Mouse (Mus musculus): ENCODE measurements around the gene Cacna1d. TPM values are rescaled to one million over a fixed set of nuclear protein-coding genes. Genes with fewer than 3 reads are reported as not detected.

The Cacna1d gene
- total and polyA plus RNA-seq, 3 experiments = 0.04 to 0.30 (median 0.22) TPM

- DNase-seq (ENCODE audit: low spot score) (no peak), ATAC-seq (ENCODE audit: extremely low read depth, insufficient number of reproducible peaks, low FRiP score, poor library complexity, severe bottlenecking) (no peak)
- no peak overlapping the region for H3K4me3 ChIP-seq (ENCODE audit: low read depth, low read length)
- no peaks in the 10 kb centered on the region for H3K36me3 ChIP-seq (replicated peaks)
- TF ChIP-seq GATA1 (IDR thresholded peaks at IDR 0.05; ENCODE audit: borderline replicate concordance, low read length) (no peak), GATA2 (IDR thresholded peaks at IDR 0.05; ENCODE audit: borderline replicate concordance, low read depth, low read length) (no peak), CTCF (IDR thresholded peaks at IDR 0.05; ENCODE audit: low read depth, low read length) (no peak), TAL1 (conservative IDR thresholded peaks at IDR 0.05; ENCODE audit: low read depth, low read length) (no peak), POLR2AphosphoS5 (IDR thresholded peaks at IDR 0.05; ENCODE audit: insufficient replicate concordance, low read depth, low read length) (no peak)
- H3K27me3 ChIP-seq (ENCODE audit: insufficient read depth, low read length) = no peaks in the 10 kb centered on the region
- no peaks in the 10 kb centered on the region for H3K9me3 ChIP-seq (replicated peaks)
- no peaks in the 10 kb centered on the region for H3K4me1 ChIP-seq (ENCODE audit: insufficient read depth, low read depth, low read length)
These were observed 128.9 kb downstream of the Cacna1d start for GRCm38 (mm10) chr14:30362370-30362769.

GRCm38 (mm10) chr14:30360478-30360877, 130.8 kb downstream of the Cacna1d start:
- Histone ChIP-seq H3K4me3 (ENCODE audit: low read depth, low read length) (no peak overlapping the region), H3K36me3 (replicated peaks) (no peaks in the 10 kb centered on the region), H3K4me1 (ENCODE audit: insufficient read depth, low read depth, low read length) (no peaks in the 10 kb centered on the region), H3K9me3 (replicated peaks) (no peaks in the 10 kb centered on the region), H3K27me3 (ENCODE audit: insufficient read depth, low read length) (no peaks in the 10 kb centered on the region)
- ATAC-seq (ENCODE audit: extremely low read depth, insufficient number of reproducible peaks, low FRiP score, poor library complexity, severe bottlenecking) (no peak), DNase-seq (ENCODE audit: low spot score) (no peak)
- TF ChIP-seq TAL1 (conservative IDR thresholded peaks at IDR 0.05; ENCODE audit: low read depth, low read length) = no peak
- TF ChIP-seq GATA1 (IDR thresholded peaks at IDR 0.05; ENCODE audit: borderline replicate concordance, low read length) = no peak
- no peak for TF ChIP-seq CTCF (IDR thresholded peaks at IDR 0.05; ENCODE audit: low read depth, low read length)
- TF ChIP-seq GATA2 (IDR thresholded peaks at IDR 0.05; ENCODE audit: borderline replicate concordance, low read depth, low read length) = no peak
- no peak for TF ChIP-seq POLR2AphosphoS5 (IDR thresholded peaks at IDR 0.05; ENCODE audit: insufficient replicate concordance, low read depth, low read length)

DNA sequence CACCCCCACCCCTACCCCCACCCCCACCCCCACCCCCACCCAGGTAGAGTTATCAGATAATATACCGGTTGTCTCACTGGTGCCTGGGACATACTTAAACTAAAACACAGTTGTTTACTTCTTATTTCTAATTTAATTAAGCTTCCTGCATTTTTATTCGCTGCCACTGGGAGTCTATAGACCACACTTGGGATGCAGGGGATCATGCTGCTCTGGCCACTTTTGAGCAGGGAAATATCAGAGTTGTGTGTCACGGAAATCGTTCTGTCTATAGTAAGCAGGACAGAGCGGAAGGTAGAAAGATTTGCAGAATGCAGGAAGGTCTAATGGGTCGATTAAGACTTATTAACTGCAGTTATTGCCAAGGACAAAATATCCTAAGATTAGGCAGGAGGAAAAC, 131.3 kb downstream of the Cacna1d start:
- Histone ChIP-seq H3K27me3 (ENCODE audit: insufficient read depth, low read length) (no peaks in the 10 kb centered on the region), H3K4me3 (ENCODE audit: low read depth, low read length) (no peak overlapping the region), H3K36me3 (replicated peaks) (no peaks in the 10 kb centered on the region), H3K9me3 (replicated peaks) (no peaks in the 10 kb centered on the region), H3K4me1 (ENCODE audit: insufficient read depth, low read depth, low read length) (no peaks in the 10 kb centered on the region)
- ATAC-seq (ENCODE audit: extremely low read depth, insufficient number of reproducible peaks, low FRiP score, poor library complexity, severe bottlenecking) (no peak), DNase-seq (ENCODE audit: low spot score) (no peak)
- TF ChIP-seq GATA1 (IDR thresholded peaks at IDR 0.05; ENCODE audit: borderline replicate concordance, low read length) = no peak
- no peak for TF ChIP-seq CTCF (IDR thresholded peaks at IDR 0.05; ENCODE audit: low read depth, low read length)
- no peak for TF ChIP-seq POLR2AphosphoS5 (IDR thresholded peaks at IDR 0.05; ENCODE audit: insufficient replicate concordance, low read depth, low read length)
- TF ChIP-seq GATA2 (IDR thresholded peaks at IDR 0.05; ENCODE audit: borderline replicate concordance, low read depth, low read length) = no peak
- no peak for TF ChIP-seq TAL1 (conservative IDR thresholded peaks at IDR 0.05; ENCODE audit: low read depth, low read length)

GRCm38 (mm10) chr14:30358028-30358427, 133.2 kb downstream of the Cacna1d start:
- Histone ChIP-seq H3K36me3 (replicated peaks) (no peaks in the 10 kb centered on the region), H3K4me3 (ENCODE audit: low read depth, low read length) (no peak overlapping the region), H3K9me3 (replicated peaks) (no peaks in the 10 kb centered on the region), H3K27me3 (ENCODE audit: insufficient read depth, low read length) (no peaks in the 10 kb centered on the region), H3K4me1 (ENCODE audit: insufficient read depth, low read depth, low read length) (no peaks in the 10 kb centered on the region)
- DNase-seq (ENCODE audit: low spot score) (no peak), ATAC-seq (ENCODE audit: extremely low read depth, insufficient number of reproducible peaks, low FRiP score, poor library complexity, severe bottlenecking) (no peak)
- TF ChIP-seq GATA2 (IDR thresholded peaks at IDR 0.05; ENCODE audit: borderline replicate concordance, low read depth, low read length) = no peak
- no peak for TF ChIP-seq POLR2AphosphoS5 (IDR thresholded peaks at IDR 0.05; ENCODE audit: insufficient replicate concordance, low read depth, low read length)
- TF ChIP-seq TAL1 (conservative IDR thresholded peaks at IDR 0.05; ENCODE audit: low read depth, low read length) = no peak

DNA sequence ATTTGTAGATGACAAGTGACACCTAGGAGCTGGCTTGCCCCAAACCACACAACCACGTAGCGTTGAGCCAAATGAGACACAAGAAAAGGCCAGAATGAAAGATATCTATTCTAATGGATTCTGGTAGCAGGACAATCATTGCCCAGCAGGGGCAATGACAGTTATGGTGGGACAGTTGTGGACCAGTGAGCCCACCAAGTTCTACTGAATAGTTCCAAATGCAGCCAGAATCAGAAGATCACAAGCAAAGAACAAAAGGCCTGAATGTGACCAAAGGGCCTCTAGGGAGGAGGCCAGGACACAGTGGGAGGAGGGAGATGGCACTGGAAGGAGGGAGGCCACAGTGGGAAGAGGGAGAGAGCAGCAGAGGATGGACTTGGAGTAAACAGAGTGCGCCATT, 134.8 kb downstream of the Cacna1d start:
- Histone ChIP-seq H3K4me1 (ENCODE audit: insufficient read depth, low read depth, low read length) (no peaks in the 10 kb centered on the region), H3K36me3 (replicated peaks) (no peaks in the 10 kb centered on the region), H3K27me3 (ENCODE audit: insufficient read depth, low read length) (no peaks in the 10 kb centered on the region), H3K9me3 (replicated peaks) (no peaks in the 10 kb centered on the region), H3K4me3 (ENCODE audit: low read depth, low read length) (no peak overlapping the region)
- TF ChIP-seq TAL1 (conservative IDR thresholded peaks at IDR 0.05; ENCODE audit: low read depth, low read length) = no peak
- no peak for TF ChIP-seq GATA2 (IDR thresholded peaks at IDR 0.05; ENCODE audit: borderline replicate concordance, low read depth, low read length)
- no peak for TF ChIP-seq POLR2AphosphoS5 (IDR thresholded peaks at IDR 0.05; ENCODE audit: insufficient replicate concordance, low read depth, low read length)
- TF ChIP-seq CTCF (IDR thresholded peaks at IDR 0.05; ENCODE audit: low read depth, low read length) = no peak
- no peak for TF ChIP-seq GATA1 (IDR thresholded peaks at IDR 0.05; ENCODE audit: borderline replicate concordance, low read length)
- no peak for ATAC-seq (ENCODE audit: extremely low read depth, insufficient number of reproducible peaks, low FRiP score, poor library complexity, severe bottlenecking)
- no peak for DNase-seq (ENCODE audit: low spot score)

GRCm38 (mm10) chr14:30354761-30355160, 136.5 kb downstream of the Cacna1d start:
- Histone ChIP-seq H3K27me3 (ENCODE audit: insufficient read depth, low read length) (no peaks in the 10 kb centered on the region), H3K4me3 (ENCODE audit: low read depth, low read length) (no peak overlapping the region), H3K9me3 (replicated peaks) (no peaks in the 10 kb centered on the region), H3K36me3 (replicated peaks) (no peaks in the 10 kb centered on the region), H3K4me1 (ENCODE audit: insufficient read depth, low read depth, low read length) (no peaks in the 10 kb centered on the region)
- ATAC-seq (ENCODE audit: extremely low read depth, insufficient number of reproducible peaks, low FRiP score, poor library complexity, severe bottlenecking) (no peak), DNase-seq (ENCODE audit: low spot score) (no peak)
- TF ChIP-seq POLR2AphosphoS5 (IDR thresholded peaks at IDR 0.05; ENCODE audit: insufficient replicate concordance, low read depth, low read length) (no peak), TAL1 (conservative IDR thresholded peaks at IDR 0.05; ENCODE audit: low read depth, low read length) (no peak), GATA2 (IDR thresholded peaks at IDR 0.05; ENCODE audit: borderline replicate concordance, low read depth, low read length) (no peak), CTCF (IDR thresholded peaks at IDR 0.05; ENCODE audit: low read depth, low read length) (no peak), GATA1 (IDR thresholded peaks at IDR 0.05; ENCODE audit: borderline replicate concordance, low read length) (no peak)

- DNase-seq (ENCODE audit: low spot score) (no peak), ATAC-seq (ENCODE audit: extremely low read depth, insufficient number of reproducible peaks, low FRiP score, poor library complexity, severe bottlenecking) (no peak)
- Histone ChIP-seq H3K4me3 (ENCODE audit: low read depth, low read length) (no peak overlapping the region), H3K9me3 (replicated peaks) (no peaks in the 10 kb centered on the region), H3K36me3 (replicated peaks) (no peaks in the 10 kb centered on the region), H3K4me1 (ENCODE audit: insufficient read depth, low read depth, low read length) (no peaks in the 10 kb centered on the region), H3K27me3 (ENCODE audit: insufficient read depth, low read length) (no peaks in the 10 kb centered on the region)
- TF ChIP-seq GATA1 (IDR thresholded peaks at IDR 0.05; ENCODE audit: borderline replicate concordance, low read length) = no peak
- TF ChIP-seq TAL1 (conservative IDR thresholded peaks at IDR 0.05; ENCODE audit: low read depth, low read length) = no peak
- TF ChIP-seq CTCF (IDR thresholded peaks at IDR 0.05; ENCODE audit: low read depth, low read length) = no peak
- TF ChIP-seq GATA2 (IDR thresholded peaks at IDR 0.05; ENCODE audit: borderline replicate concordance, low read depth, low read length) = no peak
- no peak for TF ChIP-seq POLR2AphosphoS5 (IDR thresholded peaks at IDR 0.05; ENCODE audit: insufficient replicate concordance, low read depth, low read length)
These were observed 137.2 kb downstream of the Cacna1d start for GRCm38 (mm10) chr14:30354127-30354463.

Measured in G1E (cell line).